8 mouse cellular contexts compared by ENCODE assay signal in genomic region chr1:162739406-162739805, GRCm38 (mm10). TPM values are rescaled to one million over a fixed set of nuclear protein-coding genes. Genes with fewer than 3 reads are reported as not detected.
A peak's percentile ranks its signal among the peaks of the same experiment; 100 is the strongest.
DNase-seq lines count a peak whose midpoint lies in the region; ATAC-seq and TF ChIP-seq lines count a peak whose summit lies in the region.

No protein-coding gene starts in this region.

- peaks cover 16% of the 10 kb centered on the region for H3K4me1 ChIP-seq in bone marrow macrophage, adult 2 months (ENCODE audit: control insufficient read depth, insufficient read depth, low read length)
- H3K4me1 ChIP-seq in forebrain, embryonic 12.5 days, result peaks cover 30% of the 10 kb centered on the region
- H3K4me1 ChIP-seq in hindbrain, embryonic 15.5 days (replicated peaks), result peaks cover 28% of the 10 kb centered on the region
- H3K4me1 ChIP-seq in limb, embryonic 15.5 days, result peaks cover 11% of the 10 kb centered on the region

- peak overlapping the region; percentile 99 for H3K9ac ChIP-seq in forebrain, embryonic 12.5 days
- peak overlapping the region; percentile 93 for H3K9ac ChIP-seq in hindbrain, embryonic 15.5 days
- peak overlapping the region; percentile 99 for H3K9ac ChIP-seq in limb, embryonic 15.5 days

- peak overlapping the region; percentile 91 for H3K27ac ChIP-seq in bone marrow macrophage, adult 2 months (ENCODE audit: insufficient read depth, low read depth, low read length)
- H3K27ac ChIP-seq in forebrain, embryonic 12.5 days, result peak overlapping the region; percentile 98
- peak overlapping the region; percentile 97 for H3K27ac ChIP-seq in hindbrain, embryonic 15.5 days (replicated peaks)
- H3K27ac ChIP-seq in limb, embryonic 15.5 days, result peak overlapping the region; percentile 100

- peak; percentile 30 for DNase-seq in thymus, postnatal 14 days
- no peak for DNase-seq in thymus, postnatal 25 days
- DNase-seq in naive thymus-derived CD4-positive, alpha-beta T cell, adult 2 months (ENCODE audit: low read depth), result peak; percentile 63
- DNase-seq in natural killer cell, adult 2 months (ENCODE audit: low spot score in 2 of 2), result no peak

- H3K4me2 ChIP-seq in forebrain, embryonic 12.5 days, result peak overlapping the region; percentile 79
- peak overlapping the region; percentile 64 for H3K4me2 ChIP-seq in hindbrain, embryonic 15.5 days
- peak overlapping the region; percentile 59 for H3K4me2 ChIP-seq in limb, embryonic 15.5 days

- H3K36me3 ChIP-seq in forebrain, embryonic 12.5 days (replicated peaks), result no peaks in the 10 kb centered on the region
- H3K36me3 ChIP-seq in hindbrain, embryonic 15.5 days, result no peaks in the 10 kb centered on the region
- H3K36me3 ChIP-seq in limb, embryonic 15.5 days, result no peaks in the 10 kb centered on the region

- WGBS in forebrain, embryonic 12.5 days, result under 1% methylated on average over 10 of the region's 10 CpGs
- 0% methylated on average over 10 of the region's 10 CpGs for WGBS in hindbrain, embryonic 15.5 days
- WGBS in limb, embryonic 15.5 days, result 0% methylated on average over 10 of the region's 10 CpGs

- ATAC-seq in forebrain, embryonic 12.5 days (ENCODE audit: low FRiP score), result no peak
- ATAC-seq in hindbrain, embryonic 15.5 days (ENCODE audit: low FRiP score, low read depth), result no peak
- no peak for ATAC-seq in limb, embryonic 15.5 days (ENCODE audit: insufficient number of reproducible peaks, low FRiP score, low TSS enrichment, low read depth)

- no peak for TF ChIP-seq POLR2A in bone marrow macrophage, adult 2 months (IDR thresholded peaks at IDR 0.05; ENCODE audit: borderline replicate concordance, low read depth, low read length)

- peak overlapping the region; percentile 92 for H3K4me3 ChIP-seq in bone marrow macrophage, adult 2 months (ENCODE audit: insufficient read depth, low read length)
- H3K4me3 ChIP-seq in forebrain, embryonic 12.5 days (replicated peaks), result peak overlapping the region; percentile 98
- peak overlapping the region; percentile 86 for H3K4me3 ChIP-seq in hindbrain, embryonic 15.5 days
- H3K4me3 ChIP-seq in limb, embryonic 15.5 days, result peak overlapping the region; percentile 99

- no peaks in the 10 kb centered on the region for H3K9me3 ChIP-seq in forebrain, embryonic 12.5 days
- H3K9me3 ChIP-seq in hindbrain, embryonic 15.5 days, result no peaks in the 10 kb centered on the region
- no peaks in the 10 kb centered on the region for H3K9me3 ChIP-seq in limb, embryonic 15.5 days

- TF ChIP-seq CTCF in bone marrow macrophage, adult 2 months (IDR thresholded peaks at IDR 0.05; ENCODE audit: low read depth, low read length), result no peak

- H3K27me3 ChIP-seq in forebrain, embryonic 12.5 days, result no peaks in the 10 kb centered on the region
- H3K27me3 ChIP-seq in hindbrain, embryonic 15.5 days, result no peaks in the 10 kb centered on the region
- H3K27me3 ChIP-seq in limb, embryonic 15.5 days, result no peaks in the 10 kb centered on the region

RNA-seq across cellular contexts. Expression of gene Prrc2c, which starts 0.9 kb away (rescaled TPM):
- polyA plus RNA-seq in bone marrow macrophage, adult 2 months (2012; ENCODE audit: insufficient read depth, insufficient read length, missing spikeins), result 115 and 119 TPM in 2 replicates
- 162 and 169 TPM in 2 replicates for polyA plus RNA-seq in forebrain, embryonic 12.5 days (2016; fragmentation: Nextera tagmentation; extraction: Ambion mirVana)
- polyA plus RNA-seq in hindbrain, embryonic 15.5 days (2015; fragmentation: Nextera tagmentation; extraction: Ambion mirVana), result 130 and 138 TPM in 2 replicates
- polyA plus RNA-seq in limb, embryonic 15.5 days (2015; fragmentation: Nextera tagmentation; extraction: Ambion mirVana), result 134 and 135 TPM in 2 replicates

Comparison
In these comparisons a context has a peak if more than half of its experiments do, and no peak if none do; other contexts are left out.
1. DNase-seq: peak in thymus, postnatal 14 days (single experiment) and naive thymus-derived CD4-positive, alpha-beta T cell, adult 2 months (single experiment); none in thymus, postnatal 25 days (single experiment) and natural killer cell, adult 2 months (0 of 2).
2. Peak in every context shown above with its lines, with median percentiles within 50 percentile points of each other: H3K27ac ChIP-seq, H3K4me3 ChIP-seq, H3K4me2 ChIP-seq and H3K9ac ChIP-seq.